Mouse (Mus musculus) erythroblast, embryonic 14.5 days (primary cell): ENCODE data around the gene Mettl7a2.
"Not testable (repeated sequence)": the region's sequence is repeated elsewhere in the genome, so short reads cannot be mapped to it uniquely, and the experiment has no call there.

Experiments used
- GATA1 ChIP-seq: IDR thresholded peaks from 2 replicates; pipeline ENCODE4 v1.6.1; 2012; ENCODE audit warnings: low read length, inconsistent platforms, mixed read lengths
- TAL1 ChIP-seq: IDR thresholded peaks from 3 replicates; pipeline ENCODE4 v1.6.1; 2012; ENCODE audit warnings: low read length, inconsistent platforms, mixed read lengths

DNA sequence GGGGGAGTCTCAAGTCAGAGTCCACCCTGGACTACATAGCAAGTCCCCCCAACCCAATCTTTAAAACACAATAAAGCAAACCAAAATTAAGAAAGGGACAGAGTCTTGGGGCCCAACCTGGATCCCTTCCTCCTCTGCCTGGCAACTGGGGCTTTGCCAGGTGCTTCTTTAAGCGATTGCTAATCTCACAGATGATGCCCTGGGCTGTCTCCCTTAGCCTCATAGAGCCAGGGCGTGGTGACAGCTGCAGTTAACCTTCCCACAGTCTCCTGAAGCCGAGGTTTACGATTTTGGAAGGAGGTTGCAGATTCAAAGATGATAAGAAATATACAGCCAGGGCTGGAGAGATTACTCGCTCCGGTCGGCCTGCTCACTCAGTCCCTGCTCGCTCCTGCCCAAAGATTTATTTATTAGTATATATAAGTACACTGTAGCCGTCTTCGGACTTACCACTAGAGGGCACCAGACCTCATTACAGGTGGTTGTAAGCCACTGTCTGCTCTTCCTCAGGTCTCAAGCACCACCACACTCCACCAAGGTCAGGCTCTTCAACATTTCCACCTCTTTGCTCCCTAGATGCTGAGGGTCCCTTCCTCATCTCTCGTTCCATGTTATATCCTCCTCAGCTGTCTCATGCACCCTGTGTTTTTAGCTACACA is 45.4 kb upstream of the Mettl7a2 start:
- TF ChIP-seq TAL1, GATA1: not testable (repeated sequence)
